Mouse (Mus musculus) cerebellum, adult 9-10 months (tissue): ENCODE measurements around the gene Cptp.
A peak's percentile ranks its signal among the peaks of the same experiment; 100 is the strongest.

Experiments used
- DNase-seq: peaks from one replicate; pipeline ENCODE4 v3.0.0; 2022

The Cptp gene

GRCm38 (mm10) chr4:155840076-155841002 lies 28.9 kb downstream of the Cptp start:
- DNase-seq, result no peak

- DNase-seq, result no peak
Measured at GRCm38 (mm10) chr4:155839483-155839910, 29.7 kb downstream of the Cptp start, which contains the start of gene Mxra8. Gene Mxra8, plus strand, starts transcription at chr4:155839680.

- DNase-seq, result no peak
Measured at GRCm38 (mm10) chr4:155838187-155839153, 30.8 kb downstream of the Cptp start.

GRCm38 (mm10) chr4:155837404-155838010 lies 31.7 kb downstream of the Cptp start:
- no peak for DNase-seq

- DNase-seq, result peak; percentile 77
Measured at GRCm38 (mm10) chr4:155833836-155834235, 35.4 kb downstream of the Cptp start.

- DNase-seq, result no peak
Measured at GRCm38 (mm10) chr4:155833234-155833633, 36.0 kb downstream of the Cptp start.

GRCm38 (mm10) chr4:155832321-155832720 lies 36.9 kb downstream of the Cptp start:
- no peak for DNase-seq

GRCm38 (mm10) chr4:155831831-155832230 lies 37.4 kb downstream of the Cptp start:
- no peak for DNase-seq

- peak; percentile 95 for DNase-seq
Measured at GRCm38 (mm10) chr4:155831205-155831766, 38.0 kb downstream of the Cptp start, which contains the start of gene Aurkaip1. Gene Aurkaip1, plus strand, starts transcription at chr4:155831272.

- DNase-seq, result no peak
Measured at GRCm38 (mm10) chr4:155830596-155830995, 38.6 kb downstream of the Cptp start.

GRCm38 (mm10) chr4:155829866-155830265 lies 39.4 kb downstream of the Cptp start:
- no peak for DNase-seq

- no peak for DNase-seq
Measured at GRCm38 (mm10) chr4:155823443-155823842, 45.8 kb downstream of the Cptp start.

- no peak for DNase-seq
Measured at GRCm38 (mm10) chr4:155821025-155821424, 48.2 kb downstream of the Cptp start.

GRCm38 (mm10) chr4:155817533-155817932 lies 51.7 kb downstream of the Cptp start:
- DNase-seq, result no peak
